Mouse (Mus musculus) left cerebral cortex, postnatal 36 days (tissue): Measurements from ENCODE around the gene Tanc2. TPM values are rescaled to one million over a fixed set of nuclear protein-coding genes. Genes with fewer than 3 reads are reported as not detected.
A peak's percentile ranks its signal among the peaks of the same experiment; 100 is the strongest.

Experiments
- DNase-seq, 2 experiments: peaks; one replicate each; pipeline ENCODE4 v3.0.0; 2021 to 2022; ENCODE audit warnings: low spot score in 2 of 2, mixed read lengths in 1 of 2
- intact Hi-C: fragments of 180-260 bp; cut with DNase I; formaldehyde crosslinking; loops from one replicate; pipeline ENCODE4 v1.15.1; 2025
- total RNA-seq, 2 experiments: library from RNA; stranded (reverse); gene quantifications; 2 replicates each; pipeline ENCODE4 v1.2.3; 2021

Tanc2 gene
- total RNA-seq, 2 experiments from 2014 or later: 235 to 245 TPM

DNA sequence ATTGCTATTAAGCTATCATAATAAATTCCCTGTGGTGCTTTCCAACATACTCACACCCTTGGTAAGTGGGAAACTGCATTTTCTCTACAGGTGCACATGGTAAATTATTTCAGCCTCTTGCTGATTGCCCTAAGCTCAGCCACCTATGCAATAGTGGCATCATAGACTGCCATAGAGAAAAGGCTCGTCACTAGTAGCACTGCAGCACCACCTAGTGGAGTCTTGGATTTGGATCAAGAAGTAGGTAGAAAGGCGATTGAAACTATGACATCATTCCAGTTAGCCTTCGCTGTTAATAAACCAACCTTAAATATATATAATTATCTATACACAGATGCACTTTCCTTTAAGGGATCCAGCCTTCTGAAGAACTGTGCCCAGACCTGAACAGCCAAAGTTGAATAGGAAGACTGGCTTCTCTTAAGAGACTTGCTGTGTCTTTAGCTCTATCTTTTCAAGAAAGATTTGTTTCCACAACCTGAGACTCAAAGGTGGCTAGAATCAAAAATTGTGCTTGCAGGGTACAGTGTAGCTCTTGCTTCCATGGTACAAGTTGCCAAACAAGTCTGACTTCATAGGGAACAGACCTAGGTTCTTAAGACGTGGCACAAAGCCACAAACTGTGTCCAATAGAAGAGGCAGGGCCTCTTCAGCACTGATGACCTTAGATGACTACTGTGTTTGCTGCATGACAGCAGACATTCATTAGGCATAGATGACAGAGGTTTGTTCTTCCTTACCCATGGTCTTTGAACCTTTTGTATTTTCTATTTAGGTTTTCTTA lies 322.0 kb downstream of the Tanc2 start:
- intact Hi-C loops: loop anchor here (5.0 kb wide), 3 partner anchors 319 to 579 kb away; no protein-coding TSS in a partner anchor
- DNase-seq: peak; percentile 60 to 70

DNA sequence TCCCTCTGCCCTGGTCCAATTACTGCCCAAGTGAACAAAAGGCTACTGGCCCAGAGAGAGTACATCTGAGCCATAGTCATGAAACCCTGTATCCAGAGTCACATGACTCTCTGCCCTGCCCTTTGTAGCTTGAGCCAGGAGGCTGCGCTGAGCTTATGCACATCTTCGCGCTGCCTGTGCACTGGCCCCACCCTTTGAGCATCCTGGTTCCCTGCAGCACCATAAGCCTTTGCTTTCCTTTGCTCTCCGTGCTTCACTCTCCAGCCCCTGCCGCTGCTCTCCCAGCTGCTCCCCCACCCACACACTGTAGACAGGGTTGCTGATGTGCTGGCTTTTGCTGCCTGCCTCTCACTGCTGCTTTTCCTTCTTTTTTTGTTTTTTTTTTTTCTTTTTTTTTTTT lies 323.8 kb downstream of the Tanc2 start:
- no peak for DNase-seq
- intact Hi-C loops: loop anchor here (5.0 kb wide), 3 partner anchors 321 to 581 kb away; no protein-coding TSS in a partner anchor

DNA sequence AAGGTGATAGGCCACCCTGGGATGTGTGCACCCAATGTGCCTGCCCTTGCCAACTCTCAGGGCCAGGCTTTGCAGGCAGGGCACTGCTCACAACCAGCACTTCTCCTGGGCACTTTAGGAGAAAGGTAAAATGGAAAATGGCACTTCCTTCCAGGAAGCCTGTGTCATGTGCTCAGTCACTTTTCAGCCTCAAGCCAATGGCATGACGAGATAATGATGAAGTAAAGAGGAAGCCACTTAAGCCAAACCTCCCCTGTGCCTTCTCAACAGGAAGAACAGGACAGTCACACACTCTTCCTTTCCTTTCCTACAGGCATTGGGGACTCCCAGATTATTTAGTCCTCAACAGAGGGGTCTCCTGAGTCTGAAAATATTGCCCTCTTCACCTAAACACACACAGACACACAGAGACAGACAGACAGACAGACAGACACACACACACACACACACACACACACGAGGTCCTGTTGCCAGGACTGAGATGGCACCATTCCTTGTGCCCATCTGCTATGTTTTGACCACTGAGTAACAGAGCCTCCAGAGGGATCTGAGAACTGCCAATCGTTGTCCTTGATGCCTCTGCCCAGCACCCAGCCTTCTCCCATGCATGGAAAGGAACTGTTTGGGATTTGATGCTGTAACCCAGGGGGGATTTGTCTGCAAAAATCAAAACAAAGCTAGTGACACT lies 330.5 kb downstream of the Tanc2 start:
- intact Hi-C loops: no loop called here
- no peak for DNase-seq

DNA sequence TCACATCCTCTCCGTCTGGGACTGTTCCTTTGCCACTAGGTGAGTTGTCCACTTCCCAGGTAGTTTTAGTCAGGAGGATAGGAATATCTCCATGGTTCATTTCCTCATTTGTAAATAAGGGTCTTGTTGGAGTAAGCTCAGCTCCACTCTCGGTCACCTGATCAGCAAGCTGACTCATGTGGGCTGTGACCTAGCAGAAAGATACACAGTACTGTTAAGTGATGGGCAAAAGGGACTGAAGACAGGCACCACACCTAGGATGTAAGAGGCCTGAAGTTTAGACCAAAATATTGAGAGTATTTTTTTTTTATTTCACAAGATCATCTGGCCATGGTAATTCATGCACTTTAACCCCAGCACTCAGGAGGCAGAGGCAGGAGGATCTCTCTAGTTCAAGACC lies 331.1 kb downstream of the Tanc2 start:
- intact Hi-C loops: no loop called here
- DNase-seq: no peak

DNA sequence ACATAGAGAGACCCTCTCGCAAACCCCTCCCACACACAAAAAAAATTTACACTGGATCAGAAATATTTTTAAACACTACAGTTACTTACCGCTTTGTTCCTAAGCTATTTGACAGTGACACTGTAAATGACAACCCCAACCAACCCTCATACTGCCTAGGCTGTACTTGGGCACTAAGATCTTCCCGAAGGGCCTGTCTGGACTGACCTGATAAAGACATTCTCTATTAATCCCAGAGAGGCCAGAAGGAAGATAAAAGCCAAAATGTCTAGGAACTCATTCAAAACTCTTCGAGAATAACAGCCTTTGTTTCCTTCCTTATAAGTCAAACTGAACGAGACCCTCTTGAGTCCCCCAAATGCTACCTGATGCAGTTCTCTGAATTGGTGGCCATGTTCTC lies 331.5 kb downstream of the Tanc2 start:
- intact Hi-C loops: no loop called here

DNA sequence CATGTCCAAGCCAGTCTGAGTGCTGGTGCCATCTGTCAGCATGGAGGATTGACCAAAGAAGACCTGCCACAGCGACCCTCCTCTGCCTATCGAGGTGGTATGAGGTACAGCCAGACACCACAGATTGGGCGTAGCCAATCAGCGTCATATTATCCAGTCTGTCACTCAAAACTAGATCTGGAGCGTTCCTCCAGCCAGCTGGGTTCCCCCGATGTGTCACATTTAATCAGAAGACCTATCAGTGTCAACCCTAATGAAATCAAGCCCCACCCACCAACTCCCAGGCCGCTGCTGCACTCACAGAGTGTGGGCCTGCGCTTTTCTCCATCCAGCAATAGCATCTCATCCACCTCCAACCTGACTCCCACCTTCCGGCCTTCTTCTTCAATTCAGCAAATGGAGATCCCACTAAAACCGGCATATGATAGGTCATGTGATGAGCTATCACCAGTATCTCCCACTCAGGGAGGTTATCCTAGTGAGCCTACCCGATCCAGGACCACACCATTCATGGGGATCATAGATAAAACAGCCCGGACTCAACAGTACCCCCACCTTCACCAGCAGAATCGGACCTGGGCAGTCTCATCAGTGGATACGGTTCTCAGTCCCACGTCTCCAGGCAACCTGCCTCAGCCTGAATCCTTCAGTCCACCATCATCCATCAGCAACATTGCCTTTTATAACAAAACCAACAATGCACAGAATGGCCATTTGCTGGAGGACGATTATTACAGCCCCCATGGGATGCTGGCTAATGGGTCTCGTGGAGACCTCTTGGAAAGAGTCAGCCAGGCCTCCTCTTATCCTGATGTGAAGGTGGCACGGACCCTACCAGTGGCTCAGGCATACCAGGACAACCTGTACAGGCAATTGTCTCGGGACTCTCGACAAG lies 333.2 kb downstream of the Tanc2 start:
- intact Hi-C loops: no loop called here
- DNase-seq: no peak

More for the DNA sequence above, 331.5 kb downstream of the Tanc2 start:
- DNase-seq: no peak

DNA sequence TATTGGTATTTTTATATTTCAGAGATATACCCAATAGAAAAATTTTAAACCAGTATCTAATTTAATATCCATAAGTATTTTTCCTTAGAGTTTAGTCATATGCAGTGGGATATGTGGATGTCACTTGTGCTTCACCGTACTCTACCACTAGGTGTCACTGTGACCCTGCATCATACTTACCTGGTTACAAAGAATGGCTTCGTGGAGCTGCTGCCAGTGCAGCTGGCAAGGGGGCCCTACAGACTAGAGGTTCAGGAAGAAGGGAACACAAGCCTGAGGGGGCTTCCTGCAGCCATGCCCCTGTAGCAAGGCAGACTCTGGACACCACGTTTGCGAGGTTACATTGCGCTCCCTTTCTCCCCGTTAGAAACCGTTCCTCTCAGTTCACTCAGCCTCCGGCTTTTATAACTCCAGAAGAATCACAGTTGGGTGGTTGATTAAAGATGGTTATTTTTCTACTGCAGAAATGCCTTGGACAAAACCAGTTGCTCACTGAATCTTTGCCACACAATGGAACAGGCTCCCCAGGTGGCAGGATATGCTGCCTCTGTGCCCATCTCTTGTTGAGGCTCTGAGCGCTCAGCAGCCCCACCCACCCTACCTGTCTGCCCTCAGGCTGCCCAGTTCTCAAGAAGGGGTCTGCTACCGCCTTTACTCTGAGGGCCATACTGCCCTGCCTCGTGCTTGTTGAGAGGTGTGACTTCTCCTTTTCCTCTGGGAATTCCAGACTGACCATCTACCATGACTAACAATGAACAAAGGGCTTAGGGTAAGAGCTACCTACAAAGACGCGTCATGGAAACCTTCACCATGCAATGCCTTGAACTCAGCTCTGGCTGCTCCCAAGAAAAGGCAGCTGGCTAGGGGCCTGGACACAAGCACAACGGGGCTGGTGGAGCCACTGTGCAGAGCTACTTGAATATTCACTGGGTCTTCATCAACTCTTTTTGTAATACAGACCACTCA lies 337.6 kb downstream of the Tanc2 start:
- intact Hi-C loops: loop anchor here (5.0 kb wide), 2 partner anchors 40 to 100 kb away; partner anchors contain the start of gene Ace
- DNase-seq: peak; percentile 61 to 77

DNA sequence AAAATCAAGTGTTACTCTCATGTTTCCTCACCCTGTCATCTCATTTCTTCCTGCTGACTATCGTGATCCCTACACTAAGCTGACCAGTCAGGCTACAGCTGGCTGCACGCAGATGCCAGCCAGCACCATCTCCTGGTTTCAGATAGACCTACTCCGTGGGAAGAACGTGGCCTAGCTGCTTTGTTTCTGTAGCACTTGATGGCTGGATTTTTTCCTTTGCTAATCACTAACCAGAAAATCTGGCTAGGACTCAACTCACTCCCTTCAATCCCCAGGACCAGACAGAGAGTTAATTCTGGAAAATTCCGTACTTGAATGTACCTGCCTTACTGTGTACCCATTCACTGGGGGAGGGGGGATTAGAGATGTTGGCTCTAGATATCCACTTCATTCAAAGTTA lies 338.4 kb downstream of the Tanc2 start:
- no peak for DNase-seq
- intact Hi-C loops: loop anchor here (5.0 kb wide), 2 partner anchors 39 to 99 kb away; partner anchors contain the start of gene Ace

DNA sequence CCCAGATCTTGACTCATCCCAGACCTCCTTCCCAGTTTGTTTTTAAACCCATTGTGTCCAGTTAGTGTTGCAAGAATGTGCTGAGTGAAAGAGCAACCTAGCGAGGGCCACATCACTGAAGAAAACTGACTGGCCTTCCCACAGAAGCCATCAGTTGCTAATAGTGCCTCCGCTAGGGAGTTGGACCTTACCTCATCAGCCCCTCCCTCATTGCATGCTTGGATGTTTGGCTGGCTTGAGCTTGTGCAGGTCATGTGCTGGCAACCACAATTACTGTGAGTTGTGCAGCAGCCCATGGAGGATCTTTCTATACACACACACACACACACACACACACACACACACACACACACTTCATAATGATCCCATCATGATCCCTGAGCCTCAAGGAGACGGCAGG lies 341.6 kb downstream of the Tanc2 start:
- no peak for DNase-seq
- intact Hi-C loops: no loop called here

DNA sequence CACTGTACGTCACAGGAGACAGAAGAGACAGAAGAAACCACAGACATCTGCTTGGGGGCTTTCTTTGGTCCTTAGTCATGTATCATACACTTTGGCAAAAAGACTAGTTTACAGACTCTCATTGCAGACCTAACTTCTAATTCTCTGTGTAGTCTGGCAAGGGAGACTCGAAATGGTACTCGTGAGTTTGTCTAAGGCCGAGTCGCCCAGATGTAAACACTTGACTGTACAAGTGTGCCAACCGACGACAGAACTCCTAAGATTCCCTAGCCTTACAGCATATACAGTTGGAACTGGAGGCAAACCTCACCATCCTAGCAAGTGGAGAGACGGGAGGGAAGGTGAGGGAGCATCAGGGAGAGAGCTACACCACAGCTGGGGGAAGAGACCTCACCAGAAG lies 344.0 kb downstream of the Tanc2 start:
- intact Hi-C loops: no loop called here
- no peak for DNase-seq

DNA sequence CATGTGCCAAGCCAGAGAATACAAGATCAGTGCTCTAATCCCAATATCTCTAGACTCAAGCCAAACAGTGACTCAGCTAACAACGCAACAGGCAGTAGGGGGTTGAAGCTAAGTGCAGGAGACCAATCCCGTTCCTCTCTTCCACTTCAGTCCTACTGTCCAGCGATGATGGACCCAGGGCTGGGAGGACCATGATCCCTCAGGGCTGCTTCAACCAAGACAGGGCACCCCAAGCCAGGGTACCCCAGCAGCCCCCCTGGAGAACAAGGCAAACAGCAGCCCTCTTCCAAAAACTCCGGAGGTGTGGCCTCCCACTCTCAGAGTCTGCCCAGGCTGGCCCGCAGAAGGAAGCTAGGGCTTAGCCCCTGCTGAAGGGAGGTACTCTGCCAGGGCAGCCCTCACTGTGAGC lies 344.5 kb downstream of the Tanc2 start:
- intact Hi-C loops: no loop called here
- no peak for DNase-seq

DNA sequence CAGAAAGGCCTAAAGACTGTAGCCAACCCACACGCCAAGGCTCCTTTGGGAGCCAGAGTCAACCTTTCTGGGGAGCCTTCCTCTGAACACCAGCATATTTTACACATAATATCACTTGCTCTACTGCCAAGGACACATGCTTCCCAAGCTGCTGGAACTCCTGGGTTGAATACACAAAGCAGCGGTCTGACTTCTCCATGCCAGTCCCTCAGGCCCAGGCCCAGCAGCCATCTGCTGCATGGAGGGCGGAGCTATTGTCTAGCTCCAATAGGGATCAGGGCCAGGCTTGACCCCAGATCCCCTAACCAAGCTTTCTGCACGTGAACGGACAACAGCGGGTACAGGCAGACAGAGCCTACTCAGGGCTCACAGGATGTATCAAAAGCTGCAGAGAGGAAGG lies 345.0 kb downstream of the Tanc2 start:
- intact Hi-C loops: no loop called here
- DNase-seq: no peak

DNA sequence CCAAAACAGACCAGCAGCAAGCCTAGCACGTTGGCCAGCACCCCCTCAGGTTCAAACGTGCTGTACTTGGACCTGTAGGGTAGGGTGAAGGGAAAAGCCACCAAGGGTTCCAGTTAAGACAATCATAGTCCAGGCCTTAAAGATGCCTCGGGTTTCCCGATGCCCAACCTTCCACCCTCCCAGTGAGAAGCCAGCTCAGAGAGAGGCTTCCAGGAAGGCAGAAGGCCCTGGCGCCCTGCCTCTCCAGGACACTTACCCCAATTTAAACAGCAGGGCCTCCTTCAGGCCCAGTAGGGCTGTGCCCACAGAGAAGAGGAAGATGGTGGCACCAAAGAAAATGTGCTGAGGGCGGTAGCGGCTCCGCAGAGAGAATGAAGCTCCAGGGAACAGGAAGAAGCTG lies 345.7 kb downstream of the Tanc2 start:
- DNase-seq: no peak
- intact Hi-C loops: no loop called here

DNA sequence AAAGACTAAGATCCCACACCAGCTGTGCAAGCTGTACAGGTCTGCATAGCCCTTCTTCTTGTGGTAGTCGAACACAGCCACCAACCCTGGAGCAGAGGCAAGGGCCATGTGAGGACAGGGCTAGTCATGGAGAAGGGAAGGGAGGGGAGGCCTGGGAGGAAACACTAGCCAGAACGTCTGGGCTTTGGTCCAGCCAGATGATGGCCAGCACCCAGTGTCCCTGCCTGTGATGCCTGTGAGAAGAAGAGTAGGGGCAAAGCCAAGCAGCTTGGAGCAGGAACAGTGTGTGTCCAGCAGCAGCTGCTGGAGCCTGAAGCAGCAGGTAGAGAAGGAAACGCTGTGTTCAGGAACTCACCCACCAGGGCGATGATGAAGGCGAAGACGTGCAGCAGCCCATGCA lies 346.4 kb downstream of the Tanc2 start:
- intact Hi-C loops: no loop called here
- DNase-seq: peak in 1 of 2 experiments; percentile 55

DNA sequence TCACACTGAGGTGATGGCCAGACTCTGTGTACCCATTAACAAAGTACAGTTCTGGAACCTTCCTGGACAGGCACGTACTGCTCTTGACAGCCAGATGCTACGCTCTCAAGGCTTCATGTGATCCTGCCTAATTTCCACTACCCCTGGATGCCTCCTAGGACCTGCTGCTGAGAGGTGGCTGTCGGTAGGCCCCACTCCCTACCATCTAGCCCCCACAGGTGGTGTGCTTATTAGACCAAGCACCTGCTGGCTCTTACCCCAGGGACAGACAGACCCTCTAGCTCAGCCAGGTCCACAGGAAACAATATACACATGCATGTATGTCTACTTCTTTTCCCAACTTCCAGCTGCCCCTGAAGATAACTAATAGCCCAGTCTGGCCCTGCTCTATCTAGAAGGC lies 347.2 kb downstream of the Tanc2 start:
- intact Hi-C loops: no loop called here
- no peak for DNase-seq

DNA sequence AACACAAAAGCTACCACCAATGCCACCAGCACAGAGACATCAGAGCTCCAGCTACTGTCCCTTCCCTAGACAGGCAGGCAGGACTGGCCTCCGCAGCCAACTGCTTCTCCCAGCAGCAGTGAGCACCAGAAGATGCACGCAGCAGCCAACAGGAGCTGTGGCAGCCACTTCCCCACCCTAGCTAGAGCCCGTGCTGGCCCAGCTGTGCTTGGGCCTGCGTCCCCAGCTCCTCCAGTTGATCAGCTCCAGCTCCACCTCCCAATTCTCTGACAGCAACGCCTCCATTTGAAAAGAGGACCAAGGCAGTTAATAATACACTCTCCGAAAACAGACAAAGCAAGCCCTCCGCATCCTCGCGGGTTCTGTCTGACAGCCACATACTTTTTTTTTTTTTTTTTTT lies 349.0 kb downstream of the Tanc2 start:
- DNase-seq: no peak
- intact Hi-C loops: no loop called here

DNA sequence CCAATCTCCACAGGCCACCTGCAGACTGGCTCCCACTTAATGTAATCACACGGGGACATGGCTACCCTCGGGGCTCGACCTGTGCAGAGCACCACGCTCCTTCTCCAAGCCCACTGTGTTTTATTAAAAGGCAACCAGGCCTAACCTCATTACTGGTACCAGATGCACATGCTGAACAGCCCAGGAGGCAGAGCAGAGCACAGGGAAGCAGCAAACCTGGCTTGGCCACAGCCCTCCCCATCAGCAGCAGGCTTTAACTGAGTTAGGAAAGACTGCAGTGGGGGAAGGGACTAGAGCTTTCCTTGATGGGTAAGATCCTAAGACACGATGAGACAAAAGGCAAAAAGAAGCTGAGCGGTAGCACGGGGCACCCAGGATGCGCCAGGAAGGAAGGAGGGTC lies 352.2 kb downstream of the Tanc2 start:
- intact Hi-C loops: loop anchor here (5.0 kb wide), 1 partner anchor 80 kb away; no protein-coding TSS in a partner anchor

DNA sequence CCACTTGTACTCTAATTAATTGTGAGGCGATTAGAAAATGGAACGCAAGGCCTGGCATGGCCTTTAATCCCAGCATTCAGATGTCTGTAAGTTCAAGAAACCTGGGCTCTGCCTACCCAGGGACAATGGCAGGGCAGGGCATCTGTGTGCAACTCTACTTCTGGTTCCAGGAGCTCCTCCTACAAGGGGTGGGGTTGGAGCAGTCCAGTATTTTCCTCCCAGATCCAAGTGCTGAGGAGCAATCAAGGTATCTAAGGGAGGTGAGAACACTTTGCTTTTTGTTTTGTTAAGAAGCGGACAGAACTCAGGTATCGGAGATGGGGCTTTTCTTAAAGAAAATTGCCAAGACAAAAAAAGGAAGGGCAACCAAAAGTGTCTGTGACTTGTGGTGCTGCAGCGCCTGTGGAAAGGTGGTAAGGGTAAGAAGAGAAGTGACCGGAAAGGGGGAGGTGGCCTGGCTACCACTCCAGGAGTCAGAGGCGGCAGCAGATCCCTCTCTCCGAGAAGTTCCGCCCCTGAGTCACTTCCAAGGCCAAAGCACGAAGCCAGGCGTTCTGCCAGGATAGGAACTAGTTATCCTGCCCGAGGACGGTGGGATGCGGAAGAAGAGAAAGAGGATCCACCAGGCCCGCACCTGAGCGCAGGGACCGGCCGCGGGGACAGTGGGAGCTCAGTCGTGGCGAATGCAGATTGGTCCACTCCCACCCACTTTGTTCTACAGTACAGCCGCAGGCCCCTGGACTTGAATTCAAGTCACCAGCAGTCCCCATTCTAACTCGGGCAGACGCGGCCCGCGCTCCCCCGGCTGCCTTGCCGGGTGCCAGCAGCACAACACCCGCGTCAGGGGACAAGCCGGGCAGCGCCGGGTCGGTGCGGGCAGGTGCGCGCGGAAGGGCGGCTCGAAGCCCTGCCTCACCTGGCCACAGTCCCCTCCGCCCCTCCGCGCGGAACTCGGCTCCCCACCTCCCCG lies 353.6 kb downstream of the Tanc2 start:
- intact Hi-C loops: loop anchor here (5.0 kb wide), 1 partner anchor 79 kb away; no protein-coding TSS in a partner anchor

More for the DNA sequence above, 352.2 kb downstream of the Tanc2 start:
- no peak for DNase-seq

More for the DNA sequence above, 353.6 kb downstream of the Tanc2 start:
- no peak for DNase-seq
